Mouse (Mus musculus) macrophage (primary cell): Measurements from ENCODE around the gene Fbn1. TPM values are rescaled to one million over a fixed set of nuclear protein-coding genes. Genes with fewer than 3 reads are reported as not detected.

Experiments
- H3K27ac ChIP-seq: fragments of 350-480 bp; formaldehyde crosslinking; 2 replicates; pipeline ENCODE4 v1.9.0; 2021
- H3K36me3 ChIP-seq: fragments of 350-480 bp; formaldehyde crosslinking; 2 replicates; pipeline ENCODE4 v1.9.0; 2021; ENCODE audit errors: inconsistent target
- H3K4me3 ChIP-seq: fragments of 350-480 bp; formaldehyde crosslinking; 2 replicates; pipeline ENCODE4 v1.9.0; 2021; ENCODE audit errors: inconsistent target
- H3K79me2 ChIP-seq: fragments of 350-480 bp; formaldehyde crosslinking; 2 replicates; pipeline ENCODE4 v1.9.0; 2021; ENCODE audit errors: inconsistent target
- WGBS: methylation state at CpG from one replicate; pipeline ENCODE4 v1.1.7; 2026; ENCODE audit warnings: inconsistent platforms; ENCODE audit not compliant: missing documents; 5-methylcytosine and 5-hydroxymethylcytosine counted together
- polyA plus RNA-seq: library from polyadenylated mRNA; stranded (reverse); fragments of 250-400 nt; gene quantifications from 3 replicates; pipeline ENCODE4 v1.2.4, GENCODE M21; 2018; ENCODE audit warnings: inconsistent platforms
- total RNA-seq, 78 experiments: library from RNA; depleted of rRNA; stranded (reverse); fragments of 250-400 nt; gene quantifications; 1 replicate in 9 of 78; 2 replicates in 24 of 78; 3 replicates in 43 of 78; 4 replicates in 2 of 78; pipeline ENCODE4 v1.2.4; 2018; ENCODE audit warnings: inconsistent platforms in 56 of 78

Gene Fbn1
- total RNA-seq (2018; cell fraction: chromatin; rRNA removed) = 10 to 100 TPM in 1 of 26 experiments, 1 to 10 TPM in 11, under 1 TPM in 13, not detected in 1; 0.08 to 18.4 (median 0.80) TPM
- total RNA-seq (2018; cell fraction: cytosol; rRNA removed) = 1 to 10 TPM in 5 of 26 experiments, under 1 TPM in 21; 0.03 to 1.6 (median 0.23) TPM
- total RNA-seq (2018; cell fraction: nucleus; rRNA removed) = 1 to 10 TPM in 14 of 26 experiments, under 1 TPM in 11, not detected in 1; 0.12 to 3.9 (median 1.4) TPM
- polyA plus RNA-seq = 0.04 to 0.19 TPM (median 0.07 TPM) in 3 replicates

- H3K36me3 ChIP-seq = no peaks in the 10 kb centered on the region
- 89% methylated on average over 4 of the region's 4 CpGs for WGBS
- no peak within 1 kb of the TSS for H3K27ac ChIP-seq
- H3K79me2 ChIP-seq = no peaks in the 10 kb centered on the region
- no peak within 1 kb of the TSS for H3K4me3 ChIP-seq
These were observed at the start of gene Fbn1 for GRCm38 (mm10) chr2:125507893-125508292. TSS of gene Fbn1 (minus strand) at chr2:125507993.

GRCm38 (mm10) chr2:125555830-125556229 is 48.0 kb upstream of the Fbn1 start:
- H3K4me3 ChIP-seq = no peak overlapping the region
- no peaks in the 10 kb centered on the region for H3K79me2 ChIP-seq
- no peak overlapping the region for H3K27ac ChIP-seq
- WGBS = 89% methylated on average over 6 of the region's 6 CpGs
- H3K36me3 ChIP-seq = no peaks in the 10 kb centered on the region

GRCm38 (mm10) chr2:125548806-125549578 is 41.2 kb upstream of the Fbn1 start:
- 90% methylated on average over 1 of the region's 1 CpGs for WGBS
- Histone ChIP-seq H3K36me3 (no peaks in the 10 kb centered on the region), H3K79me2 (no peaks in the 10 kb centered on the region), H3K27ac (no peak overlapping the region), H3K4me3 (no peak overlapping the region)

- WGBS = 84% methylated on average over 3 of the region's 3 CpGs
These were observed 37.2 kb upstream of the Fbn1 start for GRCm38 (mm10) chr2:125544986-125545385.

GRCm38 (mm10) chr2:125543646-125544045 is 35.9 kb upstream of the Fbn1 start:
- no peak overlapping the region for H3K27ac ChIP-seq
- no peaks in the 10 kb centered on the region for H3K36me3 ChIP-seq
- H3K4me3 ChIP-seq = no peak overlapping the region
- WGBS = 13% methylated on average over 1 of the region's 1 CpGs
- no peaks in the 10 kb centered on the region for H3K79me2 ChIP-seq

More at GRCm38 (mm10) chr2:125544986-125545385, 37.2 kb upstream of the Fbn1 start:
- no peak overlapping the region for H3K27ac ChIP-seq
- no peak overlapping the region for H3K4me3 ChIP-seq
- no peaks in the 10 kb centered on the region for H3K79me2 ChIP-seq
- H3K36me3 ChIP-seq = no peaks in the 10 kb centered on the region

- H3K27ac ChIP-seq = no peak overlapping the region
- no peaks in the 10 kb centered on the region for H3K79me2 ChIP-seq
- no peak overlapping the region for H3K4me3 ChIP-seq
- no peaks in the 10 kb centered on the region for H3K36me3 ChIP-seq
- 87% methylated on average over 7 of the region's 7 CpGs for WGBS
These were observed 33.7 kb upstream of the Fbn1 start for GRCm38 (mm10) chr2:125541451-125541850.

GRCm38 (mm10) chr2:125540579-125540978 is 32.8 kb upstream of the Fbn1 start:
- 90% methylated on average over 7 of the region's 7 CpGs for WGBS
- no peaks in the 10 kb centered on the region for H3K36me3 ChIP-seq
- H3K27ac ChIP-seq = no peak overlapping the region

GRCm38 (mm10) chr2:125539640-125540039 is 31.8 kb upstream of the Fbn1 start:
- WGBS = 94% methylated on average over 3 of the region's 3 CpGs
- H3K4me3 ChIP-seq = no peak overlapping the region
- H3K27ac ChIP-seq = no peak overlapping the region
- no peaks in the 10 kb centered on the region for H3K36me3 ChIP-seq
- no peaks in the 10 kb centered on the region for H3K79me2 ChIP-seq

More at GRCm38 (mm10) chr2:125540579-125540978, 32.8 kb upstream of the Fbn1 start:
- Histone ChIP-seq H3K79me2 (no peaks in the 10 kb centered on the region), H3K4me3 (no peak overlapping the region)

- no peaks in the 10 kb centered on the region for H3K79me2 ChIP-seq
- no peak overlapping the region for H3K4me3 ChIP-seq
- H3K27ac ChIP-seq = no peak overlapping the region
- no peaks in the 10 kb centered on the region for H3K36me3 ChIP-seq
- WGBS = 91% methylated on average over 6 of the region's 6 CpGs
These were observed 22.9 kb upstream of the Fbn1 start for GRCm38 (mm10) chr2:125530665-125531064.

- Histone ChIP-seq H3K79me2 (no peaks in the 10 kb centered on the region), H3K27ac (no peak overlapping the region), H3K4me3 (no peak overlapping the region), H3K36me3 (no peaks in the 10 kb centered on the region)
- WGBS = 86% methylated on average over 5 of the region's 5 CpGs
These were observed 18.8 kb upstream of the Fbn1 start for GRCm38 (mm10) chr2:125526566-125526965.

- WGBS = 95% methylated on average over 2 of the region's 2 CpGs
- no peak overlapping the region for H3K27ac ChIP-seq
- H3K36me3 ChIP-seq = no peaks in the 10 kb centered on the region
- no peak overlapping the region for H3K4me3 ChIP-seq
- H3K79me2 ChIP-seq = no peaks in the 10 kb centered on the region
These were observed 17.7 kb upstream of the Fbn1 start for GRCm38 (mm10) chr2:125525484-125525883.

- no peaks in the 10 kb centered on the region for H3K36me3 ChIP-seq
- H3K4me3 ChIP-seq = no peak overlapping the region
- 87% methylated on average over 4 of the region's 4 CpGs for WGBS
- H3K27ac ChIP-seq = no peak overlapping the region
- H3K79me2 ChIP-seq = no peaks in the 10 kb centered on the region
These were observed 8.8 kb upstream of the Fbn1 start for GRCm38 (mm10) chr2:125516594-125516993.

GRCm38 (mm10) chr2:125515291-125516057 is 7.7 kb upstream of the Fbn1 start:
- Histone ChIP-seq H3K36me3 (no peaks in the 10 kb centered on the region), H3K27ac (no peak overlapping the region), H3K79me2 (no peaks in the 10 kb centered on the region), H3K4me3 (no peak overlapping the region)
- 70% methylated on average over 12 of the region's 12 CpGs for WGBS

- 93% methylated on average over 3 of the region's 3 CpGs for WGBS
- H3K79me2 ChIP-seq = no peaks in the 10 kb centered on the region
- H3K4me3 ChIP-seq = no peak overlapping the region
- no peaks in the 10 kb centered on the region for H3K36me3 ChIP-seq
- no peak overlapping the region for H3K27ac ChIP-seq
These were observed 6.6 kb upstream of the Fbn1 start for GRCm38 (mm10) chr2:125514391-125514790.

- Histone ChIP-seq H3K79me2 (no peaks in the 10 kb centered on the region), H3K27ac (no peak overlapping the region), H3K36me3 (no peaks in the 10 kb centered on the region), H3K4me3 (no peak overlapping the region)
- 100% methylated on average over 2 of the region's 4 CpGs for WGBS
These were observed 4.8 kb upstream of the Fbn1 start for GRCm38 (mm10) chr2:125512544-125512943.
